Mouse (Mus musculus): Measurements from ENCODE around the gene Npy2r. TPM values are rescaled to one million over a fixed set of nuclear protein-coding genes. Genes with fewer than 3 reads are reported as not detected.

Gene Npy2r
- polyA plus RNA-seq, 1 experiment from 2014 or later = 1.0 TPM

DNA sequence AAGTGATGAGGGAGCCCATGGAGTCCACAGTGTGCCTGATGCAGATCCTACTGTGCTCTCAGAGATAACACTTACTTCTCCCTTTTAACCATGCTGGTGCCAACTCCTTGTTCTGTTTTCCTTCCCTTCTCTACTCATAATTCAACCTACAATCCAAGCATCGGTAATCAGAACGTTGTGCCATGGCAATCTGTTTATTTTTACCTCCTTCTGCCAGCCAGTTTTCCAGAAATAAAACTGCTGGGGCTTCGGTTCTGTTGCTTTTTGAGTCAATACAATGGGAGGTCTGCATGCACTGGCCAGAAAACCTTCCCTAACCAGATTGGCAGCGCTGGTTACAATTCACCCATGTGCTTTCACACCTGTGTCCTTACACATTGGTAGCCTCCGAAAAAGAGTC lies 7.9 kb downstream of the Npy2r start:
- H3K4me1 ChIP-seq (replicated peaks; ENCODE audit: control insufficient read depth, insufficient read depth, low read length) = no peaks in the 10 kb centered on the region
- H3K9ac ChIP-seq (ENCODE audit: low read depth, low read length) = no peak overlapping the region
- H3K4me3 ChIP-seq (ENCODE audit: low read depth, low read length) = no peak overlapping the region
- no peak for TF ChIP-seq CTCF (IDR thresholded peaks at IDR 0.05; ENCODE audit: low read depth)
- no peak overlapping the region for H3K27ac ChIP-seq (ENCODE audit: low read depth, low read length)
- ATAC-seq = no peak
- no peaks in the 10 kb centered on the region for H3K9me3 ChIP-seq (ENCODE audit: control insufficient read depth)
- H3K27me3 ChIP-seq (replicated peaks; ENCODE audit: control insufficient read depth, insufficient read depth, low read length) = no peaks in the 10 kb centered on the region
- H3K4me2 ChIP-seq (replicated peaks; ENCODE audit: low read depth) = no peak overlapping the region
- H3K36me3 ChIP-seq (ENCODE audit: control insufficient read depth, insufficient read depth) = no peaks in the 10 kb centered on the region
- 65% methylated on average over 5 of the region's 5 CpGs for WGBS

DNA sequence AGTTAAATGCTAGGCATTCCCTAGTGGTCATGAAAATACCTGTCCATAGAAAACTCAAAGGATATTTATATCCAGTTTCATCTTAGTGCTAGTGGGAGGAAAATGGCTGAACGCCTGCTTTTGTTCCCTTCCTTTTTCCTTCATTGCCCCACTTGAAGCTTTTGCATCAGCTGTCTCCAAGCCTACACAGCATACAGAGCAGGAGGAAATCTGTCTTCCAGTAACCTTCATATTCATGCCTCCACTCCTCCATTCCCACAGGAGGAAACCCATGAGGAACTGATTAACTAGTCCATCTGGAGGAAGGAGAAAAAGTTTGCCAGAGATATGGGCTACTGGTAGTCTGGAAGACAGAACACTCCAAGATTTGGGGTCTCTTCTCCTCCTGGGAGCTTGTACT lies 23.1 kb downstream of the Npy2r start:
- WGBS = 89% methylated on average over 1 of the region's 1 CpGs

DNA sequence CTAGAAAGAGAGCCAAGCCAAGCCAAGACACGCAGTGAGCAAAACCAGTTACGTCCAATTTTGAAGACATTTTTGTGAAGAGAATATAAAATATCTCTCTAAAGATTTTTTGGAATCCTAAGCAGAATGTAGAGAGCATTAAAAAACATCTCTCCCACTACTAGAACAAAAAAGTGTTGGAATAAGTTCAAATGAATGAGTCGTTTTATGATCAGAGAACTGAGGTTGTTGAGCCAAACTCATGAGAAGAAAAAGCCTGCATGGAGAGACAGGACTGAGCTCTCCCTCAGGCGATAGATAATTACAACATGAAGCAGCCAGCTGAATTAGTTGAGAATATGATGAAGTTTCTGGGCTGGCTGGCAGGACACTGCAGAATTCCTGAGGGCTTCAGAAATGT lies 49.9 kb downstream of the Npy2r start:
- H3K4me3 ChIP-seq (ENCODE audit: low read depth, low read length) = no peak overlapping the region
- ATAC-seq = no peak
- no peak for TF ChIP-seq CTCF (IDR thresholded peaks at IDR 0.05; ENCODE audit: low read depth)

More for the DNA sequence above, 23.1 kb downstream of the Npy2r start:
- ATAC-seq = no peak
- Histone ChIP-seq H3K4me1 (replicated peaks; ENCODE audit: control insufficient read depth, insufficient read depth, low read length) (no peaks in the 10 kb centered on the region), H3K9me3 (ENCODE audit: control insufficient read depth) (no peaks in the 10 kb centered on the region), H3K4me2 (replicated peaks; ENCODE audit: low read depth) (no peak overlapping the region), H3K9ac (ENCODE audit: low read depth, low read length) (no peak overlapping the region), H3K27me3 (replicated peaks; ENCODE audit: control insufficient read depth, insufficient read depth, low read length) (no peaks in the 10 kb centered on the region), H3K36me3 (ENCODE audit: control insufficient read depth, insufficient read depth) (no peaks in the 10 kb centered on the region), H3K27ac (ENCODE audit: low read depth, low read length) (no peak overlapping the region), H3K4me3 (ENCODE audit: low read depth, low read length) (no peak overlapping the region)
- TF ChIP-seq CTCF (IDR thresholded peaks at IDR 0.05; ENCODE audit: low read depth) = no peak

More for the DNA sequence above, 49.9 kb downstream of the Npy2r start:
- H3K9me3 ChIP-seq (ENCODE audit: control insufficient read depth) = no peaks in the 10 kb centered on the region
- no peaks in the 10 kb centered on the region for H3K36me3 ChIP-seq (ENCODE audit: control insufficient read depth, insufficient read depth)
- no peaks in the 10 kb centered on the region for H3K4me1 ChIP-seq (replicated peaks; ENCODE audit: control insufficient read depth, insufficient read depth, low read length)
- H3K4me2 ChIP-seq (replicated peaks; ENCODE audit: low read depth) = no peak overlapping the region
- H3K27me3 ChIP-seq (replicated peaks; ENCODE audit: control insufficient read depth, insufficient read depth, low read length) = no peaks in the 10 kb centered on the region
- no peak overlapping the region for H3K27ac ChIP-seq (ENCODE audit: low read depth, low read length)
- WGBS = 78% methylated on average over 4 of the region's 4 CpGs
- H3K9ac ChIP-seq (ENCODE audit: low read depth, low read length) = no peak overlapping the region

Other genes starting within 250 kb of the Npy2r start
- gene Map9, start 190.0 kb downstream of the Npy2r start, polyA plus RNA-seq (2015; fragmentation: Nextera tagmentation; extraction: Ambion mirVana) = 2.2 and 3.3 TPM in 2 replicates